Mouse (Mus musculus): ENCODE measurements around the gene Kank3. TPM values are rescaled to one million over a fixed set of nuclear protein-coding genes. Genes with fewer than 3 reads are reported as not detected.

Kank3 gene
- total RNA-seq (2021) = 10 to 100 TPM; 36.2 to 41.2 TPM
- long read RNA-seq, experiment 1, transcript Kank3-201 (11 exons, 2,641 nt) = major isoform, 46 of 89 reads
- long read RNA-seq, experiment 1, partial matches to known transcripts = 20 of 89 reads
- long read RNA-seq, experiment 1, other reads (novel, unspliced or antisense) = 18 of 89 reads
- long read RNA-seq, experiment 2, transcript Kank3-204 (6 exons, 783 nt) = minor isoform, 5 of 121 reads
- long read RNA-seq, experiment 2, transcript Kank3-201 (11 exons, 2,641 nt) = major isoform, 62 of 121 reads
- long read RNA-seq, experiment 2, partial matches to known transcripts = 30 of 121 reads
- long read RNA-seq, experiment 2, other reads (novel, unspliced or antisense) = 21 of 121 reads

- intact Hi-C loops (cut with DNase I) = loop anchor here (5.0 kb wide), 1 partner anchor 48 kb away; the partner anchor contains the start of gene Rab11b
- DNase-seq (ENCODE audit: low spot score in 2 of 2) = peak; percentile 94 to 96
These were observed at the start of gene Kank3 for GRCm38 (mm10) chr17:33810334-33811141. Gene Kank3, plus strand, starts transcription at chr17:33810519.

- intact Hi-C loops (cut with DNase I) = no loop called here
These were observed 43.9 kb upstream of the Kank3 start for GRCm38 (mm10) chr17:33766389-33766788.

GRCm38 (mm10) chr17:33771617-33772016, 38.7 kb upstream of the Kank3 start:
- intact Hi-C loops (cut with DNase I) = no loop called here
- DNase-seq (ENCODE audit: low spot score in 2 of 2) = no peak

More at GRCm38 (mm10) chr17:33766389-33766788, 43.9 kb upstream of the Kank3 start:
- no peak for DNase-seq (ENCODE audit: low spot score in 2 of 2)

- no peak for DNase-seq (ENCODE audit: low spot score in 2 of 2)
- intact Hi-C loops (cut with DNase I) = no loop called here
These were observed 36.9 kb upstream of the Kank3 start for GRCm38 (mm10) chr17:33773426-33773825.

- intact Hi-C loops (cut with DNase I) = no loop called here
These were observed 36.3 kb upstream of the Kank3 start for GRCm38 (mm10) chr17:33773871-33774572.

GRCm38 (mm10) chr17:33774573-33775155, 35.7 kb upstream of the Kank3 start:
- intact Hi-C loops (cut with DNase I) = no loop called here
- DNase-seq (ENCODE audit: low spot score in 2 of 2) = no peak

More at GRCm38 (mm10) chr17:33773871-33774572, 36.3 kb upstream of the Kank3 start:
- DNase-seq (ENCODE audit: low spot score in 2 of 2) = no peak

GRCm38 (mm10) chr17:33775287-33775686, 35.0 kb upstream of the Kank3 start:
- intact Hi-C loops (cut with DNase I) = no loop called here
- no peak for DNase-seq (ENCODE audit: low spot score in 2 of 2)

- intact Hi-C loops (cut with DNase I) = no loop called here
- peak; percentile 84 to 89 for DNase-seq (ENCODE audit: low spot score in 2 of 2)
These were observed 30.9 kb upstream of the Kank3 start for GRCm38 (mm10) chr17:33779271-33779966.

- intact Hi-C loops (cut with DNase I) = no loop called here
- no peak for DNase-seq (ENCODE audit: low spot score in 2 of 2)
These were observed 30.4 kb upstream of the Kank3 start for GRCm38 (mm10) chr17:33779967-33780295.

- intact Hi-C loops (cut with DNase I) = no loop called here
- no peak for DNase-seq (ENCODE audit: low spot score in 2 of 2)
These were observed 29.9 kb upstream of the Kank3 start for GRCm38 (mm10) chr17:33780431-33780830.

GRCm38 (mm10) chr17:33781124-33781977, 29.0 kb upstream of the Kank3 start, which contains the start of gene Angptl4:
Gene Angptl4, minus strand, starts transcription at chr17:33781830.
- DNase-seq (ENCODE audit: low spot score in 2 of 2) = peak; percentile 49
- intact Hi-C loops (cut with DNase I) = no loop called here

- intact Hi-C loops (cut with DNase I) = no loop called here
- no peak for DNase-seq (ENCODE audit: low spot score in 2 of 2)
These were observed 28.3 kb upstream of the Kank3 start for GRCm38 (mm10) chr17:33782067-33782466.

- peak; percentile 31 to 33 for DNase-seq (ENCODE audit: low spot score in 2 of 2)
- intact Hi-C loops (cut with DNase I) = no loop called here
These were observed 26.9 kb upstream of the Kank3 start for GRCm38 (mm10) chr17:33783408-33783807.

GRCm38 (mm10) chr17:33784939-33785338, 25.4 kb upstream of the Kank3 start:
- no peak for DNase-seq (ENCODE audit: low spot score in 2 of 2)
- intact Hi-C loops (cut with DNase I) = no loop called here

- intact Hi-C loops (cut with DNase I) = no loop called here
- no peak for DNase-seq (ENCODE audit: low spot score in 2 of 2)
These were observed 23.9 kb upstream of the Kank3 start for GRCm38 (mm10) chr17:33786375-33786774.

GRCm38 (mm10) chr17:33788732-33789131, 21.6 kb upstream of the Kank3 start:
- DNase-seq (ENCODE audit: low spot score in 2 of 2) = no peak
- intact Hi-C loops (cut with DNase I) = no loop called here

- no peak for DNase-seq (ENCODE audit: low spot score in 2 of 2)
- intact Hi-C loops (cut with DNase I) = loop anchor here (5.0 kb wide), 1 partner anchor 361 kb away; no protein-coding TSS in a partner anchor
These were observed 12.0 kb upstream of the Kank3 start for GRCm38 (mm10) chr17:33798306-33798705.

GRCm38 (mm10) chr17:33799277-33799676, 11.0 kb upstream of the Kank3 start:
- intact Hi-C loops (cut with DNase I) = loop anchor here (5.0 kb wide), 1 partner anchor 362 kb away; no protein-coding TSS in a partner anchor
- no peak for DNase-seq (ENCODE audit: low spot score in 2 of 2)
